20 mouse cellular contexts compared by ENCODE assay signal in genomic region chr11:106767516-106767915, GRCm38 (mm10). TPM values are rescaled to one million over a fixed set of nuclear protein-coding genes. Genes with fewer than 3 reads are reported as not detected.
DNase-seq lines count a peak whose midpoint lies in the region; ATAC-seq and TF ChIP-seq lines count a peak whose summit lies in the region.
"Had no signal": no experiment of that assay in that cellular context is flagged by ENCODE, and none has a peak within 500 bp of the region (broad histone marks: within the 10 kb centered on the region; RNA-seq: fewer than 3 reads in every experiment).

No protein-coding gene starts in this region.

- no peak overlapping the region for H3K4me3 ChIP-seq in heart, adult 2 months
- H3K4me3 ChIP-seq in liver, postnatal 0 days (ENCODE audit: low read depth, low read length): no peak overlapping the region
- H3K4me3 ChIP-seq: embryonic facial prominence, embryonic 10.5 days; heart, embryonic 10.5 days; hindbrain, embryonic 10.5 days; midbrain, embryonic 10.5 days; neural tube, embryonic 12.5 days had no signal

- no peak for DNase-seq in heart, adult 2 months
- DNase-seq in heart, adult 9 months (ENCODE audit: low spot score in 2 of 2): no peak
- no peak for DNase-seq in liver, postnatal 0 days
- DNase-seq in liver (no peak), ES-CJ7 (ENCODE audit: low read depth, low spot score) (peak; percentile 50)
- DNase-seq in induced T-regulatory cell, adult 2 months (ENCODE audit: low read depth): peak; percentile 53
- DNase-seq in frontal cortex, postnatal 25 days (ENCODE audit: low spot score in 2 of 2): no peak
- DNase-seq: cerebellum, adult 8-10 months; gastrocnemius, postnatal 36 days; lung, adult 18-20 months; right cerebral cortex, postnatal 4 days; thymus, postnatal 25 days had no signal

- no peak overlapping the region for H3K9ac ChIP-seq in heart, adult 2 months (ENCODE audit: low read depth, low read length)
- no peak overlapping the region for H3K9ac ChIP-seq in liver, postnatal 0 days (replicated peaks)
- H3K9ac ChIP-seq: neural tube, embryonic 12.5 days had no signal

- 93% methylated on average over 4 of the region's 4 CpGs for WGBS in heart, adult 2 months
- 82% methylated on average over 4 of the region's 4 CpGs for WGBS in liver, postnatal 0 days (ENCODE audit: insufficient replicate concordance)

- no peak overlapping the region for H3K27ac ChIP-seq in heart, adult 2 months
- H3K27ac ChIP-seq in liver, postnatal 0 days (ENCODE audit: low read depth): no peak overlapping the region
- H3K27ac ChIP-seq: embryonic facial prominence, embryonic 10.5 days; heart, embryonic 10.5 days; hindbrain, embryonic 10.5 days; macrophage; midbrain, embryonic 10.5 days; neural tube, embryonic 12.5 days had no signal

- H3K79me2 ChIP-seq in heart, adult 2 months (replicated peaks; ENCODE audit: control insufficient read depth, insufficient read depth, low read length): no peaks in the 10 kb centered on the region

- peaks cover 3% of the 10 kb centered on the region; the same call in 1 of the 2 replicates for H3K9me3 ChIP-seq in liver, postnatal 0 days (ENCODE audit: low read length)
- H3K9me3 ChIP-seq: heart, embryonic 10.5 days had no signal

- no peaks in the 10 kb centered on the region; the same call in 1 of the 2 replicates for H3K36me3 ChIP-seq in heart, adult 2 months (ENCODE audit: control insufficient read depth, insufficient read depth, low read length)
- peaks cover 58% of the 10 kb centered on the region for H3K36me3 ChIP-seq in liver, postnatal 0 days (replicated peaks; ENCODE audit: insufficient read depth, low read length)

- H3K4me1 ChIP-seq in heart, adult 2 months (ENCODE audit: control insufficient read depth, insufficient read depth, low read length): no peaks in the 10 kb centered on the region
- peaks cover 9% of the 10 kb centered on the region; the same call in 1 of the 2 replicates for H3K4me1 ChIP-seq in liver, postnatal 0 days (ENCODE audit: insufficient read depth)

- TF ChIP-seq CTCF in heart, adult 2 months (IDR thresholded peaks at IDR 0.05): peak; percentile 30; the same call in 1 of the 2 replicates
- TF ChIP-seq CTCF in liver, postnatal 0 days (IDR thresholded peaks at IDR 0.05; ENCODE audit: low read depth): peak; percentile 48

- H3K27me3 ChIP-seq in heart, adult 2 months (ENCODE audit: control insufficient read depth, insufficient read depth, low read length): no peaks in the 10 kb centered on the region
- H3K27me3 ChIP-seq in liver, postnatal 0 days (ENCODE audit: insufficient read depth, low read length): no peaks in the 10 kb centered on the region
- H3K27me3 ChIP-seq: neural tube, embryonic 12.5 days had no signal

- TF ChIP-seq POLR2A in heart, adult 2 months (IDR thresholded peaks at IDR 0.05; ENCODE audit: insufficient read depth, low read depth, low read length): no peak

- no peak for ATAC-seq in liver, postnatal 0 days
- ATAC-seq: inflammation-experienced regulatory T-cells, adult 6 months had no signal

- H3K4me2 ChIP-seq in liver, postnatal 0 days (ENCODE audit: low read depth, low read length): no peak overlapping the region
- H3K4me2 ChIP-seq: neural tube, embryonic 12.5 days had no signal

- intact Hi-C loops in heart, adult 2 months (cut with DNase I): no loop called here

- no peak for TF ChIP-seq EP300 in heart, adult 2 months (IDR thresholded peaks at IDR 0.05; ENCODE audit: insufficient read depth, low read depth, low read length)
- no peak for TF ChIP-seq EP300 in liver, postnatal 0 days (IDR thresholded peaks at IDR 0.05; ENCODE audit: low read depth)

RNA-seq across cellular contexts. Expression of gene Polg2, which starts 11.8 kb away (rescaled TPM):
- total RNA-seq in heart, adult 2 months (2021): 1 to 10 TPM; 3.7 to 4.2 TPM
- 2.7 and 3.8 TPM in 2 replicates for polyA plus RNA-seq in heart, adult 2 months (2012; rRNA removed)
- 7.9 and 8.4 TPM in 2 replicates for polyA plus RNA-seq in liver, postnatal 0 days (2015; fragmentation: Nextera tagmentation; extraction: Ambion mirVana)

RNA-seq across cellular contexts. Expression of gene Milr1, which starts 16.5 kb away (rescaled TPM):
- 1 to 10 TPM in 1 of 2 experiments, under 1 TPM in 1; 0.93 to 1.4 TPM for total RNA-seq in heart, adult 2 months (2021)
- 0.29 and 0.56 TPM in 2 replicates for polyA plus RNA-seq in heart, adult 2 months (2012; rRNA removed)
- polyA plus RNA-seq in liver, postnatal 0 days (2015; fragmentation: Nextera tagmentation; extraction: Ambion mirVana): 4.1 and 5.1 TPM in 2 replicates
- total RNA-seq: layer of hippocampus, postnatal 25 days had no signal

RNA-seq across cellular contexts. Expression of gene Pecam1, which starts 17.1 kb away (rescaled TPM):
- 100 to 1,000 TPM; 114 to 123 TPM for total RNA-seq in heart, adult 2 months (2021)
- 78.3 and 130 TPM in 2 replicates for polyA plus RNA-seq in heart, adult 2 months (2012; rRNA removed)
- 9.2 TPM in 2 replicates for polyA plus RNA-seq in liver, postnatal 0 days (2015; fragmentation: Nextera tagmentation; extraction: Ambion mirVana)

RNA-seq across cellular contexts. Expression of gene Ddx5, which starts 21.5 kb away (rescaled TPM):
- total RNA-seq in heart, adult 2 months (2021): 100 to 1,000 TPM; 328 to 354 TPM
- 202 and 306 TPM in 2 replicates for polyA plus RNA-seq in heart, adult 2 months (2012; rRNA removed)
- polyA plus RNA-seq in liver, postnatal 0 days (2015; fragmentation: Nextera tagmentation; extraction: Ambion mirVana): 114 and 115 TPM in 2 replicates

RNA-seq across cellular contexts. Expression of gene Cep95, which starts 21.5 kb away (rescaled TPM):
- 1 to 10 TPM; 4.9 to 6.0 TPM for total RNA-seq in heart, adult 2 months (2021)
- 2.7 and 5.3 TPM in 2 replicates for polyA plus RNA-seq in heart, adult 2 months (2012; rRNA removed)
- 4.6 and 5.1 TPM in 2 replicates for polyA plus RNA-seq in liver, postnatal 0 days (2015; fragmentation: Nextera tagmentation; extraction: Ambion mirVana)

Comparison
In these comparisons a context has a peak if more than half of its experiments do, and no peak if none do; other contexts are left out.
1. DNase-seq: peak in ES-CJ7 (single experiment) and induced T-regulatory cell, adult 2 months (single experiment); none in heart, adult 2 months (0 of 2), heart, adult 9 months (0 of 2), liver, postnatal 0 days (single experiment), liver (single experiment) and frontal cortex, postnatal 25 days (0 of 2).